15 mouse cellular contexts compared by ENCODE assay signal in the genomic region with DNA sequence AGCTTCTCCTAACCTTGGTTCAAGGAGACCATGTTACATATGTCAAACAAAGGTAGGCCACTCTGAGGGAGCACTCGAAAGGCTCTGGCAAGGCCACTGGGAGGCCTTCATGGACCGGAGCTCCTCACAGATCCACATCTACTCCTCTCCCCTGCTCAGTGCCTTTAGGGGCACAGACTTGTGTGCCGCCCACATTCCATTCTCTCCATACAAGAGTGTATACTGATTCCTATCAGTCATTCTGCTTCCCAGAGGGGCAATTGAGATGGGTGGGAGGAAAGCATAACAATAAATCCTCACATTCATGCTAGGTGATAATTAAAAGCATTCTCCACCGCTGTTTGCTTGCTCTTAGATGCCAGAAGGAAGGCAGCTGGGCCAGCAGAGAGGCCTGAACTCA.
DNase-seq lines count a peak whose midpoint lies in the region; ATAC-seq lines count a peak whose summit lies in the region.
"Had no signal": no experiment of that assay in that cellular context is flagged by ENCODE, and none has a peak within 500 bp of the region (broad histone marks: within the 10 kb centered on the region; RNA-seq: fewer than 3 reads in every experiment).

No protein-coding gene starts in this region.

- 54% methylated on average over 4 of the region's 4 CpGs for WGBS in hindbrain, embryonic 10.5 days
- WGBS in hindbrain, embryonic 16.5 days = 71% methylated on average over 4 of the region's 4 CpGs
- 37% methylated on average over 4 of the region's 4 CpGs for WGBS in neural tube, embryonic 13.5 days
- 42% methylated on average over 4 of the region's 4 CpGs for WGBS in limb, embryonic 10.5 days

- peak overlapping the region; percentile 78 for H3K27ac ChIP-seq in hindbrain, embryonic 10.5 days
- no peak overlapping the region for H3K27ac ChIP-seq in hindbrain, embryonic 16.5 days (ENCODE audit: low read depth, low read length)
- H3K27ac ChIP-seq in neural tube, embryonic 13.5 days (replicated peaks) = no peak overlapping the region; the same call in 1 of the 2 replicates
- H3K27ac ChIP-seq in limb, embryonic 10.5 days = peak overlapping the region; percentile 75
- H3K27ac ChIP-seq: midbrain, embryonic 15.5 days had no signal

- H3K4me1 ChIP-seq in hindbrain, embryonic 10.5 days (replicated peaks) = peaks cover 59% of the 10 kb centered on the region
- H3K4me1 ChIP-seq in hindbrain, embryonic 16.5 days (ENCODE audit: control insufficient read depth, insufficient read depth, low read depth, low read length) = peaks cover 16% of the 10 kb centered on the region
- H3K4me1 ChIP-seq in neural tube, embryonic 13.5 days (replicated peaks) = peaks cover 53% of the 10 kb centered on the region
- peaks cover 87% of the 10 kb centered on the region for H3K4me1 ChIP-seq in limb, embryonic 10.5 days

- no peaks in the 10 kb centered on the region for H3K36me3 ChIP-seq in hindbrain, embryonic 10.5 days
- no peaks in the 10 kb centered on the region for H3K36me3 ChIP-seq in hindbrain, embryonic 16.5 days (ENCODE audit: control insufficient read depth, insufficient read depth, low read length)
- no peaks in the 10 kb centered on the region for H3K36me3 ChIP-seq in neural tube, embryonic 13.5 days
- H3K36me3 ChIP-seq in limb, embryonic 10.5 days = no peaks in the 10 kb centered on the region
- H3K36me3 ChIP-seq: midbrain, embryonic 15.5 days; stomach, embryonic 15.5 days had no signal

- H3K9ac ChIP-seq in hindbrain, embryonic 16.5 days (ENCODE audit: low read depth, low read length) = no peak overlapping the region
- no peak overlapping the region for H3K9ac ChIP-seq in neural tube, embryonic 13.5 days
- H3K9ac ChIP-seq: midbrain, embryonic 15.5 days; stomach, embryonic 15.5 days had no signal

- no peak overlapping the region for H3K4me2 ChIP-seq in hindbrain, embryonic 16.5 days (ENCODE audit: low read length)
- no peak overlapping the region for H3K4me2 ChIP-seq in neural tube, embryonic 13.5 days
- H3K4me2 ChIP-seq: midbrain, embryonic 15.5 days; stomach, embryonic 15.5 days had no signal

- no peaks in the 10 kb centered on the region for H3K27me3 ChIP-seq in hindbrain, embryonic 10.5 days (ENCODE audit: insufficient read depth, poor library complexity, severe bottlenecking)
- no peaks in the 10 kb centered on the region for H3K27me3 ChIP-seq in hindbrain, embryonic 16.5 days (replicated peaks; ENCODE audit: control insufficient read depth, insufficient read depth, low read length)
- H3K27me3 ChIP-seq in neural tube, embryonic 13.5 days = no peaks in the 10 kb centered on the region
- no peaks in the 10 kb centered on the region for H3K27me3 ChIP-seq in limb, embryonic 10.5 days (ENCODE audit: low read depth, poor library complexity, severe bottlenecking)
- H3K27me3 ChIP-seq: midbrain, embryonic 15.5 days; stomach, embryonic 15.5 days had no signal

- H3K9me3 ChIP-seq in hindbrain, embryonic 10.5 days = no peaks in the 10 kb centered on the region
- no peaks in the 10 kb centered on the region for H3K9me3 ChIP-seq in hindbrain, embryonic 16.5 days (ENCODE audit: control insufficient read depth, low read length)
- H3K9me3 ChIP-seq in neural tube, embryonic 13.5 days = no peaks in the 10 kb centered on the region
- H3K9me3 ChIP-seq in limb, embryonic 10.5 days (replicated peaks) = no peaks in the 10 kb centered on the region
- H3K9me3 ChIP-seq: midbrain, embryonic 15.5 days; stomach, embryonic 15.5 days had no signal

- ATAC-seq in hindbrain, embryonic 16.5 days = no peak
- peak; percentile 49; the same call in 1 of the 2 replicates for ATAC-seq in neural tube, embryonic 13.5 days (ENCODE audit: low read depth)
- ATAC-seq: lung, postnatal 0 days; midbrain, embryonic 15.5 days had no signal

- DNase-seq in hindbrain, embryonic 10.5 days (ENCODE audit: low spot score) = no peak
- DNase-seq in neural tube, embryonic 10.5 days (ENCODE audit: extremely low spot score, low spot score) = no peak
- DNase-seq in limb, embryonic 10.5 days (ENCODE audit: low spot score) = peak; percentile 49
- no peak for DNase-seq in urinary bladder, postnatal 36 days (ENCODE audit: low spot score in 2 of 2)
- no peak for DNase-seq in testis, postnatal 10 days (ENCODE audit: low spot score)
- DNase-seq: adrenal gland, postnatal 25 days; cerebellum, adult 11-12 months; kidney, adult 9 months; left cerebral cortex, postnatal 4 days; right cerebral cortex, postnatal 25 days had no signal

- H3K4me3 ChIP-seq in hindbrain, embryonic 10.5 days = no peak overlapping the region
- H3K4me3 ChIP-seq in hindbrain, embryonic 16.5 days (ENCODE audit: low read length) = no peak overlapping the region
- no peak overlapping the region for H3K4me3 ChIP-seq in neural tube, embryonic 13.5 days
- no peak overlapping the region for H3K4me3 ChIP-seq in limb, embryonic 10.5 days
- H3K4me3 ChIP-seq: midbrain, embryonic 15.5 days; stomach, embryonic 15.5 days had no signal

Comparison
In these comparisons a context has a peak if more than half of its experiments do, and no peak if none do; other contexts are left out.
1. H3K27ac ChIP-seq: peak in hindbrain, embryonic 10.5 days (single experiment) and limb, embryonic 10.5 days (single experiment); none in hindbrain, embryonic 16.5 days (single experiment) and neural tube, embryonic 13.5 days (single experiment).